ENCODE assay signal across 8 mouse cellular contexts in the genomic region with DNA sequence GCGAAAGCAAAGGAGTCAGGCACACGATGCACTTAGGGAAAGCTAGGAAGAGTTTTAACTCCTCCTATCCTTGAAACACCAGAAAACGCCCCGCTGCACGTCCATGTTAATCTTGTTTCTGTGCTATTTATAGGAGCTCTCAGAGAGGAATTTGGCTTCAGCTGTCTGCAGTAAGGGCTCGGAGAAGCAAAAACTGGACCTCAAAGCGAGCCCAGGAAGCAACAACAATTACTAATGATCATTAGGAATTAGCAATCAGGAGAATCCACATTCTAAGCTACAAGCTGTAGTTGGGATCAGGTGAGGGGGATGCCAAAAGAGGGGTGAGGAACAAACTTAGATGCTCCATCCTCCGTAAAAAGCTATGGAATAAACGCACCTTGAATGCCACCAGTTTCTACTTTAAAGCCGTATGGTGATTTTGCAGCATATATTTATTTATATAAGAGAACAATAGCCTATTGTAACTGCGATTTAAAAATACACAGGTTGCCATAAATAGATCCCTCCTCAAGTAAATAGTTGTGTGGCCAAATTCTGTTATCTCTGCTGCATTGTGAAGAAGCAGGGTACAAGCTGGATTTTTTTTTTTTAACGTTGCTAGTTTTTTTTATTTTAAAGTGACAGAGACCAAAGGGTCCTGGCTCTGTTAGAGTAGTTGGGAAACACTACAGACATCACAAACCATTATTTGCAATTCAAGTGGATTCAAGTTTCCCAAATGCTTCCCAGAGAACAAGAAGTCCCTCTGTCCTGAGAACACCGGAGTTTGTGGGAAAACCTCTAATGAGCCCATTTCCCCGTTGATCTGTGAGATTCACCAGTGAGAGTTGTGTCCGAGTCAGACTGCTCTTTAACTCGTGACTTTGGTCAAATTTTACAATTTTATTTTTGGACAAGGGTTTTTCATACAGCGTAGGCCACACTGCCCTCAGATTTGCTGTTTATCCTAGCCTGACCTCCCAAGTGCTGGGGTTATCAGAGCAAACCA.
A peak's percentile ranks its signal among the peaks of the same experiment; 100 is the strongest.
DNase-seq lines count a peak whose midpoint lies in the region; ATAC-seq and TF ChIP-seq lines count a peak whose summit lies in the region.

No protein-coding gene starts in this region.

- peak; percentile 95 for DNase-seq in heart, adult 11 months
- DNase-seq in heart, postnatal 25 days (ENCODE audit: low spot score) = no peak
- no peak for DNase-seq in forebrain, embryonic 11.5 days (ENCODE audit: low spot score)
- DNase-seq in hindbrain, postnatal 0 days (ENCODE audit: low spot score) = peak; percentile 42
- DNase-seq in lung, postnatal 36 days = peak; percentile 51
- DNase-seq in B cell, adult 2 months = no peak
- no peak for DNase-seq in frontal cortex, adult 2 months (ENCODE audit: extremely low spot score in 1 of 2, low spot score in 1 of 2)
- no peak for DNase-seq in urinary bladder, postnatal 14 days (ENCODE audit: low spot score)

- intact Hi-C loops in heart, postnatal 25 days (cut with DNase I) = loop anchor here (1.0 to 10.0 kb wide), 2 partner anchors 56 to 695 kb away; no protein-coding TSS in a partner anchor

- H3K9ac ChIP-seq in forebrain, embryonic 11.5 days (ENCODE audit: low read length) = 0 out of 2 replicates have a peak overlapping the region, but pooled peaks have one; percentile 61
- peak overlapping the region; percentile 64 for H3K9ac ChIP-seq in hindbrain, postnatal 0 days (replicated peaks; ENCODE audit: low read length)

- H3K4me1 ChIP-seq in forebrain, embryonic 11.5 days (replicated peaks; ENCODE audit: control insufficient read depth, insufficient read depth, low read length) = peaks cover 2% of the 10 kb centered on the region
- peaks cover 11% of the 10 kb centered on the region; the same call in 1 of the 2 replicates for H3K4me1 ChIP-seq in hindbrain, postnatal 0 days (ENCODE audit: insufficient read depth, low read length)

- no peak for ATAC-seq in forebrain, embryonic 11.5 days (replicated peaks; ENCODE audit: low FRiP score)
- ATAC-seq in hindbrain, postnatal 0 days = no peak

- no peaks in the 10 kb centered on the region for H3K36me3 ChIP-seq in forebrain, embryonic 11.5 days (ENCODE audit: control insufficient read depth, insufficient read depth, low read length)
- H3K36me3 ChIP-seq in hindbrain, postnatal 0 days (ENCODE audit: insufficient read depth, low read length) = no peaks in the 10 kb centered on the region

- H3K27me3 ChIP-seq in forebrain, embryonic 11.5 days (ENCODE audit: control insufficient read depth, insufficient read depth, low read length) = peaks cover 16% of the 10 kb centered on the region; the same call in 1 of the 2 replicates
- H3K27me3 ChIP-seq in hindbrain, postnatal 0 days (ENCODE audit: insufficient read depth, low read length) = no peaks in the 10 kb centered on the region

- no peaks in the 10 kb centered on the region for H3K9me3 ChIP-seq in forebrain, embryonic 11.5 days (ENCODE audit: control insufficient read depth, low read length)
- no peaks in the 10 kb centered on the region for H3K9me3 ChIP-seq in hindbrain, postnatal 0 days (ENCODE audit: low read length)

- no peak overlapping the region for H3K27ac ChIP-seq in forebrain, embryonic 11.5 days (ENCODE audit: low read depth, low read length)
- H3K27ac ChIP-seq in hindbrain, postnatal 0 days = peak overlapping the region; percentile 72; the same call in 1 of the 2 replicates

- peak overlapping the region; percentile 67 for H3K4me3 ChIP-seq in forebrain, embryonic 11.5 days (ENCODE audit: low read depth, low read length)
- H3K4me3 ChIP-seq in hindbrain, postnatal 0 days (ENCODE audit: low read length) = peak overlapping the region; percentile 81

- peak overlapping the region; percentile 94; the same call in 1 of the 2 replicates for H3K4me2 ChIP-seq in forebrain, embryonic 11.5 days (ENCODE audit: low read depth, low read length, severe bottlenecking)
- H3K4me2 ChIP-seq in hindbrain, postnatal 0 days (ENCODE audit: low read depth, low read length) = peak overlapping the region; percentile 93

- 5% methylated on average over 17 of the region's 17 CpGs for WGBS in forebrain, embryonic 11.5 days
- 12% methylated on average over 17 of the region's 17 CpGs for WGBS in hindbrain, postnatal 0 days

- TF ChIP-seq CTCF in hindbrain, postnatal 0 days (IDR thresholded peaks at IDR 0.05; ENCODE audit: low read depth) = no peak

Comparison
In these comparisons a context has a peak if more than half of its experiments do, and no peak if none do; other contexts are left out.
1. DNase-seq: peak in heart, adult 11 months (single experiment), hindbrain, postnatal 0 days (single experiment) and lung, postnatal 36 days (single experiment); none in heart, postnatal 25 days (single experiment), forebrain, embryonic 11.5 days (single experiment), B cell, adult 2 months (0 of 2), frontal cortex, adult 2 months (0 of 2) and urinary bladder, postnatal 14 days (single experiment).